Mouse (Mus musculus): ENCODE results near the gene Acsl4. TPM values are rescaled to one million over a fixed set of nuclear protein-coding genes. Genes with fewer than 3 reads are reported as not detected.

Acsl4 gene
- total and polyA plus RNA-seq, 3 experiments = 10.0 to 26.8 (median 25.9) TPM

DNA sequence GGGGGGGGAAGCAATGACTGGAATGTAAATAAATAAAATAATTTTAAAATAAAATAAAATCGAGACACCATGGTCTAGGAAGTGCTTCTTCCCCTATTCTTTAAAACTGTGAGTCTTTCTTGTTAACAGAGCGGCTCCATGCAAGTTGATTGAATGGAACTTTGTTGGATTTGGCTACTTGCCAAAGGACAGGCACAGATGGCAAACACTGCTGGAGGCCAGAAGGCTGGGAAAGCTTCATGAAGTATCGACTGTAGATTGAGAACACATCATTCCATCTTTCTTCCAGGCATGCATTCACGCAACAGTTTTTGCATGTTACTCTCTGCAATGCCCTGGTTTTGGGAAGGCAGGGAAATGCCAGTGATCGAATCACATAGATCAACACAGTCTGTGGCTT, 79.9 kb downstream of the Acsl4 start:
- Histone ChIP-seq H3K27ac (ENCODE audit: insufficient read depth, low read depth) (no peak overlapping the region), H3K4me2 (ENCODE audit: insufficient read depth, low read depth, poor library complexity, severe bottlenecking) (no peak overlapping the region), H3K4me3 (replicated peaks in 1 of 3; ENCODE audit: low read depth in 2 of 3, low read length in 2 of 3, poor library complexity in 1 of 3) (no peak overlapping the region), H3K79me2 (replicated peaks; ENCODE audit: control insufficient read depth, extremely low read depth, insufficient read depth, poor library complexity, severe bottlenecking) (no peaks in the 10 kb centered on the region), H3K36me3 (replicated peaks in 1 of 2; ENCODE audit: control insufficient read depth in 1 of 2, insufficient read depth in 1 of 2, low read length in 1 of 2) (no peaks in the 10 kb centered on the region), H3K4me1 (ENCODE audit: control insufficient read depth in 1 of 2, insufficient read depth in 2 of 2) (no peaks in the 10 kb centered on the region), H3K9ac (ENCODE audit: insufficient read depth, low read depth) (no peak overlapping the region), H3K9me3 (replicated peaks; ENCODE audit: low read length) (no peaks in the 10 kb centered on the region), H3K27me3 (replicated peaks) (no peaks in the 10 kb centered on the region)
- dilution Hi-C loops (cut with MboI; ENCODE audit: extremely low pct_ligation_motif_present, extremely low pct_unique_long_range_greater_than_20kb, low sequenced_read_pairs) (no loop called here), in situ Hi-C loops (cut with MboI; ENCODE audit: low pct_ligation_motif_present, low pct_unique_long_range_greater_than_20kb, low sequenced_read_pairs) (loop anchor here (25.0 kb wide), 1 partner anchor 98 kb away; no protein-coding TSS in a partner anchor)
- no peak for DNase-seq (ENCODE audit: extremely low read depth)
- TF ChIP-seq IRF4 (IDR thresholded peaks at IDR 0.05; ENCODE audit: low read depth, low read length) = no peak
- no peak for TF ChIP-seq MAZ (IDR thresholded peaks at IDR 0.05; ENCODE audit: low read depth, low read length)
- TF ChIP-seq KAT2A (IDR thresholded peaks at IDR 0.05; ENCODE audit: insufficient replicate concordance, low read length) = no peak
- no peak for TF ChIP-seq POLR2AphosphoS2 (IDR thresholded peaks at IDR 0.05; ENCODE audit: low read depth, low read length)
- no peak for TF ChIP-seq E2F4 (IDR thresholded peaks at IDR 0.05; ENCODE audit: insufficient replicate concordance, low read depth, low read length)
- no peak for TF ChIP-seq TBP (conservative IDR thresholded peaks at IDR 0.05; ENCODE audit: low read depth, low read length)
- no peak for TF ChIP-seq JUN (IDR thresholded peaks at IDR 0.05; ENCODE audit: insufficient read depth, low read depth, low read length)
- no peak for TF ChIP-seq BHLHE40 (IDR thresholded peaks at IDR 0.05; ENCODE audit: low read depth, low read length)

DNA sequence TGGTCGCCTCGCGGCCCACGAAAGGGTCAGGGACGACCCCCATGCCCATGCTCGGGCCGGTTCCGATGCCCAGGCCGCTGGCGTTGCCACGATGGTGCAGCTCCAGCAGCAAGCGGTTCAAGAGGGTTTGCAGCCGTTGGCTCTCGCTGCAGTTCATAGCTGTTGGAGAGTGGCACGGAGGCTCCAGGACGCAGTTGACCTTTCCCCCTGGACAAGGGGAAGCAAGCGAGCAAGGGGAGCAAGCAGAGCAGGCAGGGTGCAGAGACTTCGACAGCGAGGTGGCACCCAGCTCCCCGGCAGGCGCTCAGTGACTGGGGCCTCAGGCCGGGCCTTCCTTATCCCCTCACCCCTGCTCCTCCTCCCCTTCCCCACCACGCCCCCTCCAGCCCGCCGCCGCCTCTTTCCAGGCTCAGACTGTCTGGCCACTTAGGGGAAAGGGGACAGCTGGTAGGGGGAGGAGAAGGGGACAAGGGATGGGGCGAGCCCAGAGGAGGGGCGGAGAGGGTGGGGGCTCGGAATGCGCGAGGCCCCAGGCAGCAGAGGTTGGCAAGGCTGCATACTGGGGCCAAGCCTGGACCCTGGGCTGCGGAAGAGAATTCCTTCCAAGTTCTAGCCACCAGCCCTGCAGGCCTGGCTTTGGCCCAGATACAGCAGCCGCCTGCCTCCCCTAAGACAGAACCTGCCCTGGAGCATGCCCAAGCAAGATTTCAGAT, 84.3 kb downstream of the Acsl4 start, which contains the start of gene Kcne1l:
Gene Kcne1l (minus strand): TSS at position 426 of the 713 bp plus-strand sequence.
- no peak for DNase-seq (ENCODE audit: extremely low read depth)
- Histone ChIP-seq H3K4me3 (replicated peaks in 1 of 3; ENCODE audit: low read depth in 2 of 3, low read length in 2 of 3, poor library complexity in 1 of 3) (no peak within 1 kb of the TSS), H3K36me3 (replicated peaks in 1 of 2; ENCODE audit: control insufficient read depth in 1 of 2, insufficient read depth in 1 of 2, low read length in 1 of 2) (no peaks in the 10 kb centered on the region), H3K4me1 (ENCODE audit: control insufficient read depth in 1 of 2, insufficient read depth in 2 of 2) (no peaks in the 10 kb centered on the region), H3K27me3 (replicated peaks) (no peaks in the 10 kb centered on the region), H3K9ac (ENCODE audit: insufficient read depth, low read depth) (no peak within 1 kb of the TSS), H3K79me2 (replicated peaks; ENCODE audit: control insufficient read depth, extremely low read depth, insufficient read depth, poor library complexity, severe bottlenecking) (no peaks in the 10 kb centered on the region), H3K27ac (ENCODE audit: insufficient read depth, low read depth) (no peak within 1 kb of the TSS), H3K9me3 (replicated peaks; ENCODE audit: low read length) (no peaks in the 10 kb centered on the region), H3K4me2 (ENCODE audit: insufficient read depth, low read depth, poor library complexity, severe bottlenecking) (no peak within 1 kb of the TSS)
- dilution Hi-C loops (cut with MboI; ENCODE audit: extremely low pct_ligation_motif_present, extremely low pct_unique_long_range_greater_than_20kb, low sequenced_read_pairs) (no loop called here), in situ Hi-C loops (cut with MboI; ENCODE audit: low pct_ligation_motif_present, low pct_unique_long_range_greater_than_20kb, low sequenced_read_pairs) (loop anchor here (25.0 kb wide), 1 partner anchor 94 kb away; no protein-coding TSS in a partner anchor)
- TF ChIP-seq ZMIZ1 (IDR thresholded peaks at IDR 0.05; ENCODE audit: low read depth, low read length) (no peak), RAD21 (IDR thresholded peaks at IDR 0.05; ENCODE audit: low read depth, low read length) (no peak), ZC3H11A (IDR thresholded peaks at IDR 0.05; ENCODE audit: low read depth, low read length) (no peak), CHD2 (IDR thresholded peaks at IDR 0.05; ENCODE audit: low read length) (no peak), GABPA (IDR thresholded peaks at IDR 0.05; ENCODE audit: insufficient replicate concordance, low read depth, low read length) (no peak), POLR2A (IDR thresholded peaks at IDR 0.05; ENCODE audit: low read depth, low read length) (no peak)

Data from CH12.LX (cell line).